Mouse (Mus musculus) layer of hippocampus, adult 9-10 months (tissue): ENCODE data around the gene Rhbg.
A peak's percentile ranks its signal among the peaks of the same experiment; 100 is the strongest.

Experiments used
- DNase-seq: peaks from one replicate; pipeline ENCODE4 v3.0.0; 2022; ENCODE audit warnings: low spot score

Gene Rhbg

GRCm38 (mm10) chr3:88256382-88256781 is 1.9 kb upstream of the Rhbg start:
- DNase-seq = no peak

- no peak for DNase-seq
Measured at GRCm38 (mm10) chr3:88255950-88256349, 1.4 kb upstream of the Rhbg start.

GRCm38 (mm10) chr3:88252739-88253138 is 1.8 kb downstream of the Rhbg start:
- DNase-seq = no peak

GRCm38 (mm10) chr3:88248406-88248805 is 6.1 kb downstream of the Rhbg start:
- DNase-seq = no peak

GRCm38 (mm10) chr3:88247666-88248065 is 6.8 kb downstream of the Rhbg start:
- DNase-seq = no peak

GRCm38 (mm10) chr3:88245811-88246210 is 8.7 kb downstream of the Rhbg start:
- no peak for DNase-seq

GRCm38 (mm10) chr3:88244071-88244470 is 10.4 kb downstream of the Rhbg start:
- DNase-seq = no peak

GRCm38 (mm10) chr3:88242531-88242930 is 12.0 kb downstream of the Rhbg start:
- peak; percentile 71 for DNase-seq

GRCm38 (mm10) chr3:88241045-88241786 is 13.3 kb downstream of the Rhbg start:
- DNase-seq = no peak

- DNase-seq = no peak
Measured at GRCm38 (mm10) chr3:88239446-88239845, 15.1 kb downstream of the Rhbg start.

- DNase-seq = no peak
Measured at GRCm38 (mm10) chr3:88238866-88239391, 15.6 kb downstream of the Rhbg start.

- no peak for DNase-seq
Measured at GRCm38 (mm10) chr3:88237556-88238194, 16.8 kb downstream of the Rhbg start.

GRCm38 (mm10) chr3:88237161-88237555 is 17.4 kb downstream of the Rhbg start:
- DNase-seq = no peak

GRCm38 (mm10) chr3:88235616-88236015 is 18.9 kb downstream of the Rhbg start:
- no peak for DNase-seq

GRCm38 (mm10) chr3:88235216-88235615 is 19.3 kb downstream of the Rhbg start:
- no peak for DNase-seq

- no peak for DNase-seq
Measured at GRCm38 (mm10) chr3:88234041-88234440, 20.5 kb downstream of the Rhbg start.

- DNase-seq = no peak
Measured at GRCm38 (mm10) chr3:88232851-88233649, 21.5 kb downstream of the Rhbg start.

GRCm38 (mm10) chr3:88232301-88232702 is 22.2 kb downstream of the Rhbg start:
- DNase-seq = no peak

- DNase-seq = no peak
Measured at GRCm38 (mm10) chr3:88231061-88231641, 23.4 kb downstream of the Rhbg start.

- DNase-seq = no peak
Measured at GRCm38 (mm10) chr3:88230262-88231047, 24.1 kb downstream of the Rhbg start.

GRCm38 (mm10) chr3:88229526-88229925 is 25.0 kb downstream of the Rhbg start:
- no peak for DNase-seq
